Mouse (Mus musculus): ENCODE data around the gene Ccm2.
A peak's percentile ranks its signal among the peaks of the same experiment; 100 is the strongest.
"Not testable (repeated sequence)": the region's sequence is repeated elsewhere in the genome, so short reads cannot be mapped to it uniquely, and the experiment has no call there.

Ccm2 gene

GRCm38 (mm10) chr11:6546205-6547013 lies at the start of gene Ccm2:
Gene Ccm2 (plus strand): TSS chr11:6546887.
- peak; percentile 90 to 97 for DNase-seq (ENCODE audit: low spot score in 2 of 2)

- DNase-seq (ENCODE audit: low spot score in 2 of 2): no peak
Observed at GRCm38 (mm10) chr11:6497311-6497948, 49.3 kb upstream of the Ccm2 start.

GRCm38 (mm10) chr11:6502506-6502905 lies 44.2 kb upstream of the Ccm2 start:
- no peak for DNase-seq (ENCODE audit: low spot score in 2 of 2)

- DNase-seq (ENCODE audit: low spot score in 2 of 2): no peak
Observed at GRCm38 (mm10) chr11:6504226-6504625, 42.5 kb upstream of the Ccm2 start.

- DNase-seq (ENCODE audit: low spot score in 2 of 2): no peak
Observed at GRCm38 (mm10) chr11:6504689-6505088, 42.0 kb upstream of the Ccm2 start.

- no peak for DNase-seq (ENCODE audit: low spot score in 2 of 2)
Observed at GRCm38 (mm10) chr11:6506516-6506915, 40.2 kb upstream of the Ccm2 start.

GRCm38 (mm10) chr11:6508269-6508876 lies 38.3 kb upstream of the Ccm2 start:
- no peak for DNase-seq (ENCODE audit: low spot score in 2 of 2)

GRCm38 (mm10) chr11:6514837-6515236 lies 31.9 kb upstream of the Ccm2 start:
- DNase-seq (ENCODE audit: low spot score in 2 of 2): peak in 1 of 2 experiments; percentile 63

- no peak for DNase-seq (ENCODE audit: low spot score in 2 of 2)
Observed at GRCm38 (mm10) chr11:6519491-6520033, 27.1 kb upstream of the Ccm2 start.

- no peak for DNase-seq (ENCODE audit: low spot score in 2 of 2)
Observed at GRCm38 (mm10) chr11:6520507-6521173, 26.0 kb upstream of the Ccm2 start, which contains the start of gene Myo1g. Gene Myo1g (minus strand): TSS chr11:6520965.

GRCm38 (mm10) chr11:6522782-6523525 lies 23.7 kb upstream of the Ccm2 start:
- DNase-seq (ENCODE audit: low spot score in 2 of 2): no peak

- DNase-seq (ENCODE audit: low spot score in 2 of 2): no peak
Observed at GRCm38 (mm10) chr11:6523662-6524088, 23.0 kb upstream of the Ccm2 start.

GRCm38 (mm10) chr11:6524165-6524879 lies 22.4 kb upstream of the Ccm2 start:
- DNase-seq (ENCODE audit: low spot score in 2 of 2): no peak

GRCm38 (mm10) chr11:6524880-6525238 lies 21.8 kb upstream of the Ccm2 start:
- no peak for DNase-seq (ENCODE audit: low spot score in 2 of 2)

GRCm38 (mm10) chr11:6525241-6525640 lies 21.4 kb upstream of the Ccm2 start:
- DNase-seq (ENCODE audit: low spot score in 2 of 2): no peak

- DNase-seq (ENCODE audit: low spot score in 2 of 2): not testable (repeated sequence)
Observed at GRCm38 (mm10) chr11:6526526-6527255, 20.0 kb upstream of the Ccm2 start.

- no peak for DNase-seq (ENCODE audit: low spot score in 2 of 2)
Observed at GRCm38 (mm10) chr11:6527256-6528185, 19.2 kb upstream of the Ccm2 start.

- peak; percentile 99 to 100 for DNase-seq (ENCODE audit: low spot score in 2 of 2)
Observed at GRCm38 (mm10) chr11:6528186-6529006, 18.3 kb upstream of the Ccm2 start.

Data from cerebellum, postnatal 4 days (tissue).